Mouse (Mus musculus): ENCODE results near the gene Nprl3. TPM values are rescaled to one million over a fixed set of nuclear protein-coding genes. Genes with fewer than 3 reads are reported as not detected.
"Not testable (repeated sequence)": the region's sequence is repeated elsewhere in the genome, so short reads cannot be mapped to it uniquely, and the experiment has no call there.

The Nprl3 gene
- polyA plus RNA-seq, 1 experiment from 2014 or later = 48.3 TPM

GRCm38 (mm10) chr11:32297866-32298531 lies 30.5 kb upstream of the Nprl3 start:
- H3K9me3 ChIP-seq (replicated peaks) = no peaks in the 10 kb centered on the region
- H3K36me3 ChIP-seq (ENCODE audit: poor library complexity, severe bottlenecking) = no peaks in the 10 kb centered on the region
- no peaks in the 10 kb centered on the region for H3K4me1 ChIP-seq
- H3K9ac ChIP-seq = no peak overlapping the region
- ATAC-seq = no peak
- H3K27ac ChIP-seq = no peak overlapping the region
- WGBS = 85% methylated on average over 1 of the region's 1 CpGs
- H3K27me3 ChIP-seq = peaks cover 12% of the 10 kb centered on the region; the same call in 1 of the 2 replicates
- no peak overlapping the region for H3K4me3 ChIP-seq
- H3K4me2 ChIP-seq = no peak overlapping the region

GRCm38 (mm10) chr11:32297417-32297816 lies 29.9 kb upstream of the Nprl3 start:
- H3K4me2 ChIP-seq; H3K4me3 ChIP-seq; H3K9me3 ChIP-seq (replicated peaks); H3K27ac ChIP-seq; ATAC-seq; H3K36me3 ChIP-seq (ENCODE audit: poor library complexity, severe bottlenecking); H3K9ac ChIP-seq; H3K4me1 ChIP-seq: not testable (repeated sequence)
- 48% methylated on average over 2 of the region's 2 CpGs for whole genome bisulfite sequencing
- H3K27me3 ChIP-seq = peaks cover 12% of the 10 kb centered on the region; the same call in 1 of the 2 replicates

DNA sequence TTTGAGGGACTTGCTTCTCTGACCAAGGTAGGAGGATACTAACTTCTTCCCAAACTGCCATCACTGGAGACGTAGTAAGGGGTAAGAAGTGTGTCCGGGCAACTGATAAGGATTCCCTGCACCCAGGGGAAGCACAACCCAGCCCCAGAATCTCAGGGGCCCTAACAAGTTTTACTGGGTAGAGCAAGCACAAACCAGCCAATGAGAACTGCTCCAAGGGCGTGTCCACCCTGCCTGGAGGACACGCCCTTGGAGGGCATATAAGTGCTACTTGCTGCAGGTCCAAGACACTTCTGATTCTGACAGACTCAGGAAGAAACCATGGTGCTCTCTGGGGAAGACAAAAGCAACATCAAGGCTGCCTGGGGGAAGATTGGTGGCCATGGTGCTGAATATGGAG lies 28.7 kb upstream of the Nprl3 start, which contains the start of gene Hba-a2:
TSS of gene Hba-a2 (plus strand) at position 287 of the 400 bp plus-strand sequence.
- H3K9ac ChIP-seq; H3K36me3 ChIP-seq (ENCODE audit: poor library complexity, severe bottlenecking); ATAC-seq; H3K4me2 ChIP-seq; H3K4me1 ChIP-seq; H3K27me3 ChIP-seq; H3K9me3 ChIP-seq (replicated peaks); H3K27ac ChIP-seq; H3K4me3 ChIP-seq: not testable (repeated sequence)
- no CpG with 5 or more reads among the region's 4 CpGs for WGBS

GRCm38 (mm10) chr11:32293479-32293878 lies 26.0 kb upstream of the Nprl3 start:
- H3K27ac ChIP-seq; ATAC-seq; H3K4me1 ChIP-seq; H3K9ac ChIP-seq; H3K27me3 ChIP-seq; H3K36me3 ChIP-seq (ENCODE audit: poor library complexity, severe bottlenecking); H3K4me3 ChIP-seq; H3K9me3 ChIP-seq (replicated peaks); H3K4me2 ChIP-seq: not testable (repeated sequence)
- WGBS = 81% methylated on average over 3 of the region's 3 CpGs

DNA sequence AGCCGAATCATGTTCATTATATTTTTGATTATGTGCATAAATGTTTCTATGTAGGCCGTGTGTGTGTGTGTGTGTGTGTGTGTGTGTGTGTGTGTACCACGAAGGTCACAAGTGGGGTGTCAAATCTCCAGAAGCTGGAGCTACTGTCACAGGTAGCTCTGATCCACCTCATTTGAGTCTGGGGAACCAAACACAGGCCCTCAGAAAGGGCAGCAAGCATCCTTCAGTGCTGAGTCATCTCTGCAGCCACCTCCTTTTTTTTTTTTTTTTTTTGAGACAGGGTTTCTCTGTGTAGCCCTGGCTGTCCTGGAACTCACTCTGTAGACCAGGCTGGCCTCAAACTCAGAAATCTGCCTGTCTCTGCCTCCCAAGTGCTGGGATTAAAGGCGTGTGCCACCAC lies 25.3 kb upstream of the Nprl3 start:
- not testable (repeated sequence) for H3K27me3 ChIP-seq; ATAC-seq; H3K27ac ChIP-seq; H3K4me3 ChIP-seq; H3K4me1 ChIP-seq; H3K4me2 ChIP-seq; H3K9me3 ChIP-seq (replicated peaks); H3K36me3 ChIP-seq (ENCODE audit: poor library complexity, severe bottlenecking); H3K9ac ChIP-seq
- 81% methylated on average over 4 of the region's 4 CpGs for WGBS

- H3K4me2 ChIP-seq = 0 out of 2 replicates have a peak overlapping the region, but pooled peaks have one; percentile 60
- no peak overlapping the region for H3K9ac ChIP-seq
- no peak overlapping the region for H3K27ac ChIP-seq
- no peaks in the 10 kb centered on the region for H3K4me1 ChIP-seq
- H3K27me3 ChIP-seq = peaks cover 6% of the 10 kb centered on the region
- H3K9me3 ChIP-seq (replicated peaks) = no peaks in the 10 kb centered on the region
- H3K36me3 ChIP-seq (ENCODE audit: poor library complexity, severe bottlenecking) = no peaks in the 10 kb centered on the region
- ATAC-seq = no peak
- 67% methylated on average over 9 of the region's 9 CpGs for WGBS
- H3K4me3 ChIP-seq = no peak overlapping the region
Measured at GRCm38 (mm10) chr11:32287493-32287825, 20.0 kb upstream of the Nprl3 start.

DNA sequence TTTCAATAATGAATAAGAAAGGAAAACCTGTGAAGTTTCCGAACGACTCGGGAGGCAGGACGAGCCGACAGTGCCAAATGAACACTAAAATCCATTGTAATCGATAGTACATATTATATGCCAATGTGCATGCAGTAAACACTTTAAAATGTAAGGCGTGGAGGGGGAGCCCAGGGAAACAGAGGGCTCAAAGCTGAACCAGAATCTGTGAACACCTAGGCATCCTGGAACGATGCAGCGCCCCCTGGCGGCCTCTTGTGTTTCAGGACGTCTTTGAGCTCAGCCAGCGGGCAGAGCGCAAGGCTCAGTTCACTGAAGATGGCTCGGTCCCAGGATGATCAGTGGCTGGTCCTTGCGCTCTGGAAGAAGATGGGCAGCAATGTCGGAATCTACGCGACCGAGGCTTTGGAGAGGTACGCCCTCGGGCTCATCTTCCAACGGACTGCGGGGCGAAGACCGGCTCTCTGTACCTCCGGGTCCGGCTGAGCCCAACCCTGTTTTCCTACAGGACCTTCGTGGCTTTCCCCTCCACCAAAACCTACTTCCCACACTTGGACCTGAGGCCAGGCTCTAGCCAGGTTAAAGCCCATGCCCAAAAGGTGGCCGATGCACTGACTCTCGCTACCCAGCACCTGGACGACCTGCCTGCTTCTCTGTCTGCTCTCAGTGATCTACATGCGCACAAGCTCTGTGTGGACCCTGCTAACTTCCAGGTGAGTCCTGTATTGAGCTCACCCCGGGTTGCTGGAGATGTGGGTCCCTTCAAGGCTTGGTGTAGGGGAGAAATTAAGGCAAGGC lies 19.4 kb upstream of the Nprl3 start, which contains the start of gene Hbq1b:
TSS of gene Hbq1b (plus strand) at position 271 of the 798 bp plus-strand sequence.
- H3K9me3 ChIP-seq (replicated peaks); H3K36me3 ChIP-seq (ENCODE audit: poor library complexity, severe bottlenecking); H3K27ac ChIP-seq; H3K4me1 ChIP-seq; H3K27me3 ChIP-seq: not testable (repeated sequence)
- Histone ChIP-seq H3K4me3 (peak within 1 kb of the TSS; percentile 26), H3K9ac (peak within 1 kb of the TSS; percentile 48; the same call in 1 of the 2 replicates), H3K4me2 (peak within 1 kb of the TSS; percentile 60)
- ATAC-seq = peak; percentile 91
- 21% methylated on average over 31 of the region's 33 CpGs for WGBS

- H3K9ac ChIP-seq; ATAC-seq; H3K36me3 ChIP-seq (ENCODE audit: poor library complexity, severe bottlenecking); H3K27ac ChIP-seq; H3K4me1 ChIP-seq; H3K9me3 ChIP-seq (replicated peaks); H3K4me3 ChIP-seq; H3K4me2 ChIP-seq: not testable (repeated sequence)
- H3K27me3 ChIP-seq = peaks cover 10% of the 10 kb centered on the region
Measured at GRCm38 (mm10) chr11:32285887-32286286, 18.4 kb upstream of the Nprl3 start.

DNA sequence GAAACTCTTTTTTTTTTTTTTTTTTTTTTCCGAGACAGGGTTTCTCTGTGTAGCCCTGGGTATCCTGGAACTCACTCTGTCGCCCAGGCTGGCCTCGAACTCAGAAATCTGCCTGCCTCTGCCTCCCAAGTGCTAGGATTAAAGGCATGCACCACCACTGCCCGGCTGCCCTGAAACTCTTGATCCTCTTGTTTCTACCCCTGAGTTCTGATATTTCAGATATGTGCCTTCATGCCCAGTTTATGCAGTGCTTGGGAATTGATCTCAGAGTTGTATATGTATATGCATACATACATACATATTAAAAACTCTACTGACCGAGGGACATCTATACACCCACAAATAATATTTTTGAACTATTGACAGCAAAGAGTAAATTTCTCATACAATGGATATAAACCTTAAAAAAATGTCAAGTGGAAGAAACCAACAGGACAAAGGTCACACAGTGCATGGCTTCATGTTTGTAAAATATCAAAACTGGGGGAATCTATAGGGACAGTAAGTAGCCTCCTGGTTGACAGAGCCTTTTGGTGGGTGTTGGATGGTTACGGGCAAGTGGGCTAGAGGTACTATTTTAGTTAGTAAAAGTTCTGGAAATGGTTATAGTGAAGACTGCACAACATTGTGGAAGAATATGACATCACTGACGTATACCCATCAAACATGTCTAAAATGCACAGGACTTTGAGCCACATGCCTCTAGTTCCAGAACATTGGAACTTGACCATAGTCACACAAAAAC lies 17.7 kb upstream of the Nprl3 start:
- Histone ChIP-seq H3K4me1 (no peaks in the 10 kb centered on the region), H3K36me3 (ENCODE audit: poor library complexity, severe bottlenecking) (no peaks in the 10 kb centered on the region), H3K9me3 (replicated peaks) (no peaks in the 10 kb centered on the region), H3K9ac (no peak overlapping the region), H3K4me2 (no peak overlapping the region), H3K27ac (no peak overlapping the region), H3K4me3 (no peak overlapping the region), H3K27me3 (peaks cover 10% of the 10 kb centered on the region)
- ATAC-seq = no peak
- WGBS = 86% methylated on average over 7 of the region's 7 CpGs

DNA sequence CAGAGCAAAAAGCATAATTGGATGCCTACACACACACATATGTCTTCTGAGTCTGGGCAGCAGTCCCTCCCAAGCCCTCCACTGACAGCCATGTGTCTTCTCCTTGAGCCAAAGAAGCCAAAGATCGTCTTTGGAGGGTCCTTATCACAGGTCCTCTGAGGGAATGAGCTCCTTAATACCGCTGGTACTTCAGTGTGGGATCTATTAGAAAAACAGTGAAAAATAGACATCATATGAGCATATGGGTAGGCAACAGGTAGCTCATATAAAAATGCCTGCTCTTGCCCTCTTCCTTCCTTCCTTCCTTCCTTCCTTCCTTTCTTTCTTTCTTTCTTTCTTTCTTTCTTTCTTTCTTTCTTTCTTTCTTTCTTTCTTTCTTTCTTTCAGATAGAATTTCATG lies 17.1 kb upstream of the Nprl3 start:
- not testable (repeated sequence) for H3K9ac ChIP-seq; H3K4me1 ChIP-seq; H3K36me3 ChIP-seq (ENCODE audit: poor library complexity, severe bottlenecking); H3K4me2 ChIP-seq; H3K27ac ChIP-seq; H3K9me3 ChIP-seq (replicated peaks); ATAC-seq; H3K4me3 ChIP-seq
- peaks cover 10% of the 10 kb centered on the region for H3K27me3 ChIP-seq
- WGBS = 60% methylated on average over 2 of the region's 2 CpGs

GRCm38 (mm10) chr11:32283091-32283777 lies 15.7 kb upstream of the Nprl3 start, which contains the start of gene Hba-a1:
Hba-a1 (plus strand) TSS chr11:32283511.
- peaks cover 10% of the 10 kb centered on the region for H3K27me3 ChIP-seq
- not testable (repeated sequence) for ATAC-seq; H3K9ac ChIP-seq; H3K27ac ChIP-seq; H3K4me2 ChIP-seq; H3K4me3 ChIP-seq; H3K9me3 ChIP-seq (replicated peaks); H3K36me3 ChIP-seq (ENCODE audit: poor library complexity, severe bottlenecking); H3K4me1 ChIP-seq
- 50% methylated on average over 1 of the region's 5 CpGs for WGBS

Data from forebrain, embryonic 13.5 days (tissue).